Mouse (Mus musculus): Measurements from ENCODE around the gene Arf5. TPM values are rescaled to one million over a fixed set of nuclear protein-coding genes. Genes with fewer than 3 reads are reported as not detected.

The Arf5 gene
- polyA plus RNA-seq, 1 experiment from 2014 or later: 250 TPM

- 73% methylated on average over 3 of the region's 3 CpGs for WGBS
- H3K27ac ChIP-seq (replicated peaks in 1 of 2; ENCODE audit: control insufficient read depth in 1 of 2, insufficient read depth in 1 of 2, low read depth in 2 of 2, low read length in 2 of 2): no peak overlapping the region
- no peaks in the 10 kb centered on the region; a peak in 1 of 4 replicates for H3K4me1 ChIP-seq (ENCODE audit: control insufficient read depth in 2 of 2, insufficient read depth in 2 of 2, low read length in 2 of 2)
- ATAC-seq (ENCODE audit: insufficient number of reproducible peaks, insufficient read depth, low FRiP score, low read depth): no peak
- no peaks in the 10 kb centered on the region for H3K36me3 ChIP-seq (ENCODE audit: control insufficient read depth, insufficient read depth, low read length)
- H3K9me3 ChIP-seq (ENCODE audit: control insufficient read depth, low read length): peaks cover 6% of the 10 kb centered on the region
- H3K27me3 ChIP-seq (ENCODE audit: control insufficient read depth, insufficient read depth, low read length): peaks cover 33% of the 10 kb centered on the region
- no peak overlapping the region for H3K4me2 ChIP-seq (ENCODE audit: low read length)
- H3K4me3 ChIP-seq (ENCODE audit: control insufficient read depth in 1 of 2, insufficient read depth in 1 of 2, low read depth in 1 of 2, low read length in 2 of 2): no peak overlapping the region
- H3K9ac ChIP-seq (ENCODE audit: low read length): no peak overlapping the region
These were observed 24.6 kb upstream of the Arf5 start for GRCm38 (mm10) chr6:28398726-28399125.

- no peak for ATAC-seq (ENCODE audit: insufficient number of reproducible peaks, insufficient read depth, low FRiP score, low read depth)
- Histone ChIP-seq H3K4me1 (ENCODE audit: control insufficient read depth in 2 of 2, insufficient read depth in 2 of 2, low read length in 2 of 2) (no peaks in the 10 kb centered on the region; a peak in 1 of 4 replicates), H3K27ac (replicated peaks in 1 of 2; ENCODE audit: control insufficient read depth in 1 of 2, insufficient read depth in 1 of 2, low read depth in 2 of 2, low read length in 2 of 2) (no peak overlapping the region), H3K9ac (ENCODE audit: low read length) (no peak overlapping the region), H3K27me3 (ENCODE audit: control insufficient read depth, insufficient read depth, low read length) (peaks cover 33% of the 10 kb centered on the region), H3K9me3 (ENCODE audit: control insufficient read depth, low read length) (peaks cover 11% of the 10 kb centered on the region), H3K4me3 (ENCODE audit: control insufficient read depth in 1 of 2, insufficient read depth in 1 of 2, low read depth in 1 of 2, low read length in 2 of 2) (no peak overlapping the region), H3K4me2 (ENCODE audit: low read length) (no peak overlapping the region), H3K36me3 (ENCODE audit: control insufficient read depth, insufficient read depth, low read length) (no peaks in the 10 kb centered on the region)
- WGBS: 88% methylated on average over 4 of the region's 4 CpGs
These were observed 23.6 kb upstream of the Arf5 start for GRCm38 (mm10) chr6:28399791-28400190.

GRCm38 (mm10) chr6:28410053-28410452, 13.3 kb upstream of the Arf5 start:
- Histone ChIP-seq H3K27me3 (ENCODE audit: control insufficient read depth, insufficient read depth, low read length) (no peaks in the 10 kb centered on the region), H3K27ac (replicated peaks in 1 of 2; ENCODE audit: control insufficient read depth in 1 of 2, insufficient read depth in 1 of 2, low read depth in 2 of 2, low read length in 2 of 2) (no peak overlapping the region), H3K9me3 (ENCODE audit: control insufficient read depth, low read length) (no peaks in the 10 kb centered on the region), H3K36me3 (ENCODE audit: control insufficient read depth, insufficient read depth, low read length) (no peaks in the 10 kb centered on the region), H3K4me1 (ENCODE audit: control insufficient read depth in 2 of 2, insufficient read depth in 2 of 2, low read length in 2 of 2) (no peaks in the 10 kb centered on the region), H3K4me3 (ENCODE audit: control insufficient read depth in 1 of 2, insufficient read depth in 1 of 2, low read depth in 1 of 2, low read length in 2 of 2) (no peak overlapping the region), H3K4me2 (ENCODE audit: low read length) (peak overlapping the region; percentile 16; the same call in 1 of the 2 replicates), H3K9ac (ENCODE audit: low read length) (no peak overlapping the region)
- 67% methylated on average over 9 of the region's 9 CpGs for WGBS
- ATAC-seq (ENCODE audit: insufficient number of reproducible peaks, insufficient read depth, low FRiP score, low read depth): no peak

- H3K9me3 ChIP-seq (ENCODE audit: control insufficient read depth, low read length): no peaks in the 10 kb centered on the region
- ATAC-seq (ENCODE audit: insufficient number of reproducible peaks, insufficient read depth, low FRiP score, low read depth): no peak
- H3K27me3 ChIP-seq (ENCODE audit: control insufficient read depth, insufficient read depth, low read length): no peaks in the 10 kb centered on the region
- H3K9ac ChIP-seq (ENCODE audit: low read length): no peak overlapping the region
- no peak overlapping the region for H3K27ac ChIP-seq (replicated peaks in 1 of 2; ENCODE audit: control insufficient read depth in 1 of 2, insufficient read depth in 1 of 2, low read depth in 2 of 2, low read length in 2 of 2)
- H3K36me3 ChIP-seq (ENCODE audit: control insufficient read depth, insufficient read depth, low read length): peaks cover 10% of the 10 kb centered on the region
- no peaks in the 10 kb centered on the region for H3K4me1 ChIP-seq (ENCODE audit: control insufficient read depth in 2 of 2, insufficient read depth in 2 of 2, low read length in 2 of 2)
- no peak overlapping the region for H3K4me3 ChIP-seq (ENCODE audit: control insufficient read depth in 1 of 2, insufficient read depth in 1 of 2, low read depth in 1 of 2, low read length in 2 of 2)
- no peak overlapping the region for H3K4me2 ChIP-seq (ENCODE audit: low read length)
- WGBS: 63% methylated on average over 2 of the region's 2 CpGs
These were observed 12.1 kb upstream of the Arf5 start for GRCm38 (mm10) chr6:28411236-28411635.

GRCm38 (mm10) chr6:28416981-28417380, 6.4 kb upstream of the Arf5 start:
- no peak overlapping the region for H3K9ac ChIP-seq (ENCODE audit: low read length)
- H3K9me3 ChIP-seq (ENCODE audit: control insufficient read depth, low read length): no peaks in the 10 kb centered on the region
- H3K4me1 ChIP-seq (ENCODE audit: control insufficient read depth in 2 of 2, insufficient read depth in 2 of 2, low read length in 2 of 2): peaks cover 11 to 31% of the 10 kb centered on the region in 2 experiments
- peak overlapping the region; percentile 17 to 62; a peak in 2 of 4 replicates for H3K27ac ChIP-seq (replicated peaks in 1 of 2; ENCODE audit: control insufficient read depth in 1 of 2, insufficient read depth in 1 of 2, low read depth in 2 of 2, low read length in 2 of 2)
- H3K27me3 ChIP-seq (ENCODE audit: control insufficient read depth, insufficient read depth, low read length): no peaks in the 10 kb centered on the region
- no peak for ATAC-seq (ENCODE audit: insufficient number of reproducible peaks, insufficient read depth, low FRiP score, low read depth)
- peak overlapping the region; percentile 2; the same call in 1 of the 2 replicates for H3K4me2 ChIP-seq (ENCODE audit: low read length)
- H3K4me3 ChIP-seq (ENCODE audit: control insufficient read depth in 1 of 2, insufficient read depth in 1 of 2, low read depth in 1 of 2, low read length in 2 of 2): no peak overlapping the region
- peaks cover 43% of the 10 kb centered on the region for H3K36me3 ChIP-seq (ENCODE audit: control insufficient read depth, insufficient read depth, low read length)
- WGBS: 70% methylated on average over 4 of the region's 4 CpGs

GRCm38 (mm10) chr6:28418449-28418848, 4.9 kb upstream of the Arf5 start:
- H3K4me1 ChIP-seq (ENCODE audit: control insufficient read depth in 2 of 2, insufficient read depth in 2 of 2, low read length in 2 of 2): peaks cover 11 to 35% of the 10 kb centered on the region in 2 experiments
- no peaks in the 10 kb centered on the region for H3K27me3 ChIP-seq (ENCODE audit: control insufficient read depth, insufficient read depth, low read length)
- H3K36me3 ChIP-seq (ENCODE audit: control insufficient read depth, insufficient read depth, low read length): peaks cover 43% of the 10 kb centered on the region
- H3K4me2 ChIP-seq (ENCODE audit: low read length): no peak overlapping the region
- H3K4me3 ChIP-seq (ENCODE audit: control insufficient read depth in 1 of 2, insufficient read depth in 1 of 2, low read depth in 1 of 2, low read length in 2 of 2): no peak overlapping the region
- H3K9me3 ChIP-seq (ENCODE audit: control insufficient read depth, low read length): no peaks in the 10 kb centered on the region
- ATAC-seq (ENCODE audit: insufficient number of reproducible peaks, insufficient read depth, low FRiP score, low read depth): no peak
- 70% methylated on average over 14 of the region's 14 CpGs for WGBS
- H3K27ac ChIP-seq (replicated peaks in 1 of 2; ENCODE audit: control insufficient read depth in 1 of 2, insufficient read depth in 1 of 2, low read depth in 2 of 2, low read length in 2 of 2): peak overlapping the region; percentile 11 to 39; a peak in 2 of 4 replicates
- H3K9ac ChIP-seq (ENCODE audit: low read length): no peak overlapping the region

- H3K9me3 ChIP-seq (ENCODE audit: control insufficient read depth, low read length): no peaks in the 10 kb centered on the region
- no peak for ATAC-seq (ENCODE audit: insufficient number of reproducible peaks, insufficient read depth, low FRiP score, low read depth)
- peaks cover 43% of the 10 kb centered on the region for H3K36me3 ChIP-seq (ENCODE audit: control insufficient read depth, insufficient read depth, low read length)
- no peaks in the 10 kb centered on the region for H3K27me3 ChIP-seq (ENCODE audit: control insufficient read depth, insufficient read depth, low read length)
- 0 out of 4 replicates have a peak overlapping the region, but pooled peaks of 1 of the 2 experiments have one; percentile 71 for H3K4me3 ChIP-seq (ENCODE audit: control insufficient read depth in 1 of 2, insufficient read depth in 1 of 2, low read depth in 1 of 2, low read length in 2 of 2)
- peak overlapping the region; percentile 81 for H3K4me2 ChIP-seq (ENCODE audit: low read length)
- WGBS: 49% methylated on average over 2 of the region's 2 CpGs
- peaks cover 17 to 42% of the 10 kb centered on the region in 2 experiments for H3K4me1 ChIP-seq (ENCODE audit: control insufficient read depth in 2 of 2, insufficient read depth in 2 of 2, low read length in 2 of 2)
- H3K27ac ChIP-seq (replicated peaks in 1 of 2; ENCODE audit: control insufficient read depth in 1 of 2, insufficient read depth in 1 of 2, low read depth in 2 of 2, low read length in 2 of 2): no peak overlapping the region
- 0 out of 2 replicates have a peak overlapping the region, but pooled peaks have one; percentile 17 for H3K9ac ChIP-seq (ENCODE audit: low read length)
These were observed 3.7 kb upstream of the Arf5 start for GRCm38 (mm10) chr6:28419673-28420072.

- H3K27ac ChIP-seq (replicated peaks in 1 of 2; ENCODE audit: control insufficient read depth in 1 of 2, insufficient read depth in 1 of 2, low read depth in 2 of 2, low read length in 2 of 2): no peak overlapping the region
- peaks cover 21 to 48% of the 10 kb centered on the region in 2 experiments for H3K4me1 ChIP-seq (ENCODE audit: control insufficient read depth in 2 of 2, insufficient read depth in 2 of 2, low read length in 2 of 2)
- H3K9me3 ChIP-seq (ENCODE audit: control insufficient read depth, low read length): no peaks in the 10 kb centered on the region
- peak overlapping the region; percentile 81 for H3K4me2 ChIP-seq (ENCODE audit: low read length)
- H3K36me3 ChIP-seq (ENCODE audit: control insufficient read depth, insufficient read depth, low read length): peaks cover 43% of the 10 kb centered on the region
- no peak for ATAC-seq (ENCODE audit: insufficient number of reproducible peaks, insufficient read depth, low FRiP score, low read depth)
- H3K9ac ChIP-seq (ENCODE audit: low read length): peak overlapping the region; percentile 80; the same call in 1 of the 2 replicates
- no peaks in the 10 kb centered on the region for H3K27me3 ChIP-seq (ENCODE audit: control insufficient read depth, insufficient read depth, low read length)
- H3K4me3 ChIP-seq (ENCODE audit: control insufficient read depth in 1 of 2, insufficient read depth in 1 of 2, low read depth in 1 of 2, low read length in 2 of 2): peak overlapping the region; percentile 71
- 76% methylated on average over 17 of the region's 17 CpGs for WGBS
These were observed 3.0 kb upstream of the Arf5 start for GRCm38 (mm10) chr6:28420361-28420760.
